Mouse (Mus musculus) frontal cortex, adult (tissue): ENCODE measurements around the gene Olfr201.
"Not testable (repeated sequence)": the region's sequence is repeated elsewhere in the genome, so short reads cannot be mapped to it uniquely, and the experiment has no call there.

Experiments used
- ATAC-seq: cut with Nextera tagmentation; 2 replicates; pipeline ENCODE4 v1.9.2; 2017; ENCODE audit warnings: mild to moderate bottlenecking, moderate library complexity, mixed read lengths; ENCODE audit not compliant: low TSS enrichment

The Olfr201 gene

GRCm38 (mm10) chr16:59272532-59272931 is at the start of gene Olfr201:
TSS of gene Olfr201 (minus strand) at chr16:59272632.
- not testable (repeated sequence) for ATAC-seq

- no peak for ATAC-seq
Observed at GRCm38 (mm10) chr16:59318148-59318547, 45.7 kb upstream of the Olfr201 start, which contains the start of gene Olfr204. TSS of gene Olfr204 (minus strand) at chr16:59318248.

GRCm38 (mm10) chr16:59298581-59298980 is 26.1 kb upstream of the Olfr201 start, which contains the start of gene Olfr203:
TSS of gene Olfr203 (plus strand) at chr16:59298881.
- no peak for ATAC-seq

- not testable (repeated sequence) for ATAC-seq
Observed at GRCm38 (mm10) chr16:59287576-59287975, 15.1 kb upstream of the Olfr201 start.

GRCm38 (mm10) chr16:59286693-59287092 is 14.3 kb upstream of the Olfr201 start, which contains the start of gene Olfr202:
TSS of gene Olfr202 (minus strand) at chr16:59286793.
- no peak for ATAC-seq

GRCm38 (mm10) chr16:59283476-59283875 is 11.0 kb upstream of the Olfr201 start:
- ATAC-seq, result no peak

GRCm38 (mm10) chr16:59280542-59280941 is 8.1 kb upstream of the Olfr201 start:
- no peak for ATAC-seq

- not testable (repeated sequence) for ATAC-seq
Observed at GRCm38 (mm10) chr16:59269097-59269496, 3.3 kb downstream of the Olfr201 start.

GRCm38 (mm10) chr16:59249684-59250083 is 22.7 kb downstream of the Olfr201 start:
- ATAC-seq, result no peak

- ATAC-seq, result not testable (repeated sequence)
Observed at GRCm38 (mm10) chr16:59219667-59220066, 52.8 kb downstream of the Olfr201 start, which contains the start of gene Olfr199. TSS of gene Olfr199 (minus strand) at chr16:59219767.

- not testable (repeated sequence) for ATAC-seq
Observed at GRCm38 (mm10) chr16:59217861-59218260, 54.6 kb downstream of the Olfr201 start.
